Mouse (Mus musculus): ENCODE measurements around the gene Sfxn3. TPM values are rescaled to one million over a fixed set of nuclear protein-coding genes. Genes with fewer than 3 reads are reported as not detected.

Gene Sfxn3
- total and polyA plus RNA-seq, 3 experiments, result 5.0 to 10.6 TPM; not detected in 1

DNA sequence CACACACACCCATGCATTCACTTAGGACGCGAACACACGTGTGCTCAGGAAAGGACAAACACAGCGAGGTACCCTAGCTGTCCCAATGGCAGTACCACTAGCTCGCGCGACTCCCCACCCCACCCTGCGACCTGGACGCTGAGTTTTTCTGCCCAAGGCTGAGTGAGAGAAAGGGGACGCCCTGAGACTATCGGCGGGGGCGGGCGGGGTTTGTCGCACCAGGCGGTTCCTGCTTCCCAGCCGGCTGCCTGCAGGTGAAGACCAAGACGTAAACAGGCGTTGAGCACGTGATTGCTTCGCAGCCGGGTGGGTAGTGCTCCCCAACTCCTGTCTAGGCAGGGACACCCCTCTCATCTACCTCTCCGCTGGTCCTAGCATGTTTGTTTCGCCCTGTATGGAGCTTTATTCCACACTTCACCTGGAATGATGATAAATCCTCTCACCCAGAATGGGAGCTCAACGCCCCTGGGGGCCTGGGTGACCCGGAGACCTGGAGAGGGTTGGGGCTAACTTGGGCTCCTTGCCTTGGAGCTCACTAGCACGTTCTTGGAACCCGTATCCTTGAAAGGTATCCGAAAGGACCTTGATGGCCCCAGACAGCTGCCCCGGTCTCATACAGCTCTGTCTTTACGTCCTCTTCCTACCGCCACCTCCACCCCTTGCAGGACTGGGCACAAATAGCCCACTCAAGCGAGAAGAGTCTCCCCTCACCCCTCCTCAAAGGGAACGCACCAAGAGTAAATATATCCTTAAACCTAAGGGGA, 31.6 kb upstream of the Sfxn3 start (continued):
- TF ChIP-seq NELFE (IDR thresholded peaks at IDR 0.05; ENCODE audit: low read depth, low read length), result peak; percentile 34
- TF ChIP-seq SMC3 (IDR thresholded peaks at IDR 0.05; ENCODE audit: low read depth, low read length), result no peak
- peak; percentile 29; the same call in 1 of the 2 replicates for TF ChIP-seq ZMIZ1 (IDR thresholded peaks at IDR 0.05; ENCODE audit: low read depth, low read length)
- no peak; the same call in 1 of the 2 replicates for TF ChIP-seq ELF1 (IDR thresholded peaks at IDR 0.05; ENCODE audit: low read depth, low read length)

DNA sequence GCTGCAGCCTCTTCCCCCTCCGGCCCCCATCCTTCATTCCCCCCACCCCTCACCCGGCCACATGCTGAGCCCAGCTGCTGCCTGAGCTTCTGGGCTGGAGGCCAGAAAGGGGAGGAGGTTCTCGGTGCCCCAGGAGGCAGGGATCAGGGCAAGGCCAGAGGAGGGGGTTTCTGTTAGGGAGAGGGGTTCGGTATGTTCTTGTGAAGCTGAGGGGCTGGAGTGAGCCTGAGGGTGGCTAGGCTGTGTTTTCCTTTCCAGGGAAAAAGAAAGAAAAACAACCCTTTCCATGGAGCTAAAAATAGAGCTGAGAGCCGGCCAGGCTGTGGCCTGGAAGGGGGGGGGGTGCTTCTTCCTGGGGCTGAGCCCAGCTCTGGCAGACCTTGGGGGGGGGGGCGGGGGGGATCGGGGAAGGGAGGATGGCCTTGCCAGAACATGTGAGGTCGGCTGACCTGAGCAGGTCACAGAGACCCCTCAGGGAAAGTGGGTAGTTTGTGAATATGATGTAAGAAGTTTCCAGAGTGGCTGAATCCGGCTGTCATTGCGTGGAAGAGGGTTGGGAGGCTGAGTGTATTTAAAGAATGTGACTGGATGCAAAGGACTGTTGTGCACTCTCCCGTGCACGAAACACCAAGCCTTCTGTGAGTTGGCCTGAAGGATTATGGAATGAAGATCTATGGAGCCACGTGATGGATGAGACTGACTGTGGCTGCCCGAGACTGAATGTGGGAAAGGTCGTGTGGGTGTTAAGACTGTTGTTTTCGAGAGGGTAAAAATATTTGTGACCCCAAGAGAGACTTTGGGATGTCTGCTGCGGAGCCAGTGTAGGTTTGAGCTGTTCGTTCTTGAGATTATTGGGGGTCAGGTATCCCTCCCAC, 30.7 kb upstream of the Sfxn3 start:
- peak; percentile 76 for DNase-seq (ENCODE audit: low read depth, low spot score)
- peak overlapping the region; percentile 68 for H3K27ac ChIP-seq (ENCODE audit: control insufficient read depth, low read depth, low read length)
- no peaks in the 10 kb centered on the region; the same call in 1 of the 2 replicates for H3K79me2 ChIP-seq (ENCODE audit: control insufficient read depth, insufficient read depth, low read length, poor library complexity)
- peaks cover 6 to 12% of the 10 kb centered on the region in 2 experiments for H3K4me1 ChIP-seq (ENCODE audit: control insufficient read depth in 1 of 2, insufficient read depth in 2 of 2, low read length in 2 of 2)
- peak overlapping the region; percentile 63 for H3K9ac ChIP-seq (ENCODE audit: control insufficient read depth, low read depth, low read length, poor library complexity, severe bottlenecking)
- peaks cover 0 to 7% of the 10 kb centered on the region in 2 experiments; a peak in 2 of 4 replicates for H3K36me3 ChIP-seq (ENCODE audit: control insufficient read depth in 1 of 2, insufficient read depth in 2 of 2, low read length in 2 of 2)
- no peaks in the 10 kb centered on the region for H3K9me3 ChIP-seq (replicated peaks; ENCODE audit: insufficient read depth, low read length)
- H3K27me3 ChIP-seq (ENCODE audit: control insufficient read depth in 1 of 2, insufficient read depth in 2 of 2, low read length in 2 of 2), result no peaks in the 10 kb centered on the region
- H3K4me3 ChIP-seq (ENCODE audit: control insufficient read depth in 1 of 2, insufficient read depth in 1 of 2, low read depth in 2 of 2, low read length in 2 of 2), result peak overlapping the region; percentile 69 to 93
- TF ChIP-seq TBP (IDR thresholded peaks at IDR 0.05; ENCODE audit: low read depth, low read length) (no peak), MAZ (IDR thresholded peaks at IDR 0.05; ENCODE audit: low read depth, low read length) (peak; percentile 90), UBTF (IDR thresholded peaks at IDR 0.05; ENCODE audit: borderline replicate concordance, insufficient read depth, low read depth, low read length) (0 out of 2 replicates have a peak, but pooled peaks have one; percentile 29), JUND (IDR thresholded peaks at IDR 0.05; ENCODE audit: low read depth, low read length) (no peak), BHLHE40 (IDR thresholded peaks at IDR 0.05; ENCODE audit: borderline replicate concordance, low read depth, low read length) (no peak; the same call in 1 of the 2 replicates), ELF1 (IDR thresholded peaks at IDR 0.05; ENCODE audit: low read depth, low read length) (no peak), USF1 (IDR thresholded peaks at IDR 0.05; ENCODE audit: low read depth, low read length) (peak; percentile 90), SMC3 (IDR thresholded peaks at IDR 0.05; ENCODE audit: low read depth, low read length) (no peak), GABPA (IDR thresholded peaks at IDR 0.05; ENCODE audit: low read depth, low read length) (no peak), SIN3A (IDR thresholded peaks at IDR 0.05; ENCODE audit: low read length) (peak; percentile 24), POLR2A (IDR thresholded peaks at IDR 0.05; ENCODE audit: control insufficient read depth in 1 of 2, insufficient read depth in 1 of 2, low read depth in 1 of 2, low read length in 2 of 2, poor library complexity in 1 of 2) (peak in 1 of 2 experiments; percentile 32; a peak in 1 of 4 replicates), POLR2AphosphoS2 (IDR thresholded peaks at IDR 0.05; ENCODE audit: low read length) (no peak), ZKSCAN1 (IDR thresholded peaks at IDR 0.05; ENCODE audit: low read depth, low read length) (no peak), HCFC1 (IDR thresholded peaks at IDR 0.05; ENCODE audit: low read depth, low read length) (no peak; the same call in none of the 2 replicates), POLR2AphosphoS5 (IDR thresholded peaks at IDR 0.05; ENCODE audit: borderline replicate concordance, low read depth, low read length) (no peak), CHD2 (IDR thresholded peaks at IDR 0.05; ENCODE audit: low read length) (no peak), CTCF (IDR thresholded peaks at IDR 0.05 in 2 of 3, conservative IDR thresholded peaks at IDR 0.05 in 1 of 3; ENCODE audit: control insufficient read depth in 1 of 3, insufficient read depth in 1 of 3, low read depth in 2 of 3, low read length in 3 of 3, poor library complexity in 1 of 3, severe bottlenecking in 1 of 3) (no peak), E2F4 (IDR thresholded peaks at IDR 0.05; ENCODE audit: borderline replicate concordance, low read depth, low read length) (no peak), ZNF384 (IDR thresholded peaks at IDR 0.05; ENCODE audit: low read depth, low read length) (no peak), RCOR1 (IDR thresholded peaks at IDR 0.05; ENCODE audit: low read depth, low read length) (no peak), KAT2A (conservative IDR thresholded peaks at IDR 0.05; ENCODE audit: low read depth, low read length) (no peak), MAFK (IDR thresholded peaks at IDR 0.05; ENCODE audit: borderline replicate concordance, low read depth, low read length) (no peak), USF2 (IDR thresholded peaks at IDR 0.05; ENCODE audit: borderline replicate concordance in 1 of 2, insufficient read depth in 1 of 2, low read depth in 1 of 2, low read length in 2 of 2) (peak in 1 of 2 experiments; percentile 69; a peak in 1 of 4 replicates), MYC (IDR thresholded peaks at IDR 0.05; ENCODE audit: low read depth, low read length) (peak; percentile 82; the same call in 1 of the 2 replicates), TCF12 (IDR thresholded peaks at IDR 0.05; ENCODE audit: low read depth, low read length) (no peak; the same call in 1 of the 2 replicates), CHD1 (IDR thresholded peaks at IDR 0.05; ENCODE audit: low read depth, low read length) (0 out of 2 replicates have a peak, but pooled peaks have one; percentile 33), MAX (IDR thresholded peaks at IDR 0.05; ENCODE audit: low read length) (peak; percentile 81), MEF2A (IDR thresholded peaks at IDR 0.05; ENCODE audit: extremely low read depth, insufficient replicate concordance, low read depth, low read length, poor library complexity, severe bottlenecking) (peak; percentile 71; the same call in 1 of the 2 replicates)

All from MEL (cell line).